Mouse (Mus musculus) liver, embryonic 12.5 days (tissue): Measurements from ENCODE around the gene Irf2. TPM values are rescaled to one million over a fixed set of nuclear protein-coding genes. Genes with fewer than 3 reads are reported as not detected.

Experiments used
- ATAC-seq: fragments of 200-750 bp; cut with Nextera tagmentation; 2 replicates; pipeline ENCODE4 v1.8.0; 2017; ENCODE audit warnings: moderate number of reproducible peaks, mild to moderate bottlenecking, moderate library complexity
- H3K27ac ChIP-seq: fragments of 300-500 bp; sonication (generic); 2 replicates; pipeline ENCODE4 v1.5.1; 2016; ENCODE audit warnings: mild to moderate bottlenecking
- H3K27me3 ChIP-seq: fragments of 300-500 bp; sonication (generic); replicated peaks from 2 replicates; pipeline ENCODE4 v1.6.1; 2016; ENCODE audit warnings: mild to moderate bottlenecking, moderate library complexity
- H3K36me3 ChIP-seq: fragments of 300-500 bp; sonication (generic); 2 replicates; pipeline ENCODE4 v1.6.1; 2016; ENCODE audit warnings: mild to moderate bottlenecking, moderate library complexity
- H3K4me1 ChIP-seq: fragments of 300-500 bp; sonication (generic); 2 replicates; pipeline ENCODE4 v1.6.1; 2016
- H3K4me2 ChIP-seq: fragments of 300-500 bp; sonication (generic); 2 replicates; pipeline ENCODE4 v1.6.1; 2016; ENCODE audit warnings: mild to moderate bottlenecking, moderate library complexity
- H3K4me3 ChIP-seq: fragments of 300-500 bp; sonication (generic); 2 replicates; pipeline ENCODE4 v1.5.1; 2016; ENCODE audit warnings: mild to moderate bottlenecking, moderate library complexity
- H3K9ac ChIP-seq: fragments of 300-500 bp; sonication (generic); 2 replicates; pipeline ENCODE4 v1.6.1; 2016; ENCODE audit warnings: mild to moderate bottlenecking, moderate library complexity
- H3K9me3 ChIP-seq: fragments of 300-500 bp; sonication (generic); replicated peaks from 2 replicates; pipeline ENCODE4 v1.6.1; 2016; ENCODE audit warnings: mild to moderate bottlenecking, moderate library complexity
- WGBS: fragments of 180-500 bp; shearing (Covaris S2); methylation state at CpG from one replicate; pipeline ENCODE4 v1.1.7; 2016; ENCODE audit not compliant: insufficient replicate concordance; 5-methylcytosine and 5-hydroxymethylcytosine counted together
- polyA plus RNA-seq: library from polyadenylated mRNA; unstranded; fragments of >200 nt; fragmentation: Nextera tagmentation; extraction: Ambion mirVana; gene quantifications from 2 replicates; pipeline ENCODE4 v1.2.1, GENCODE M21; 2016

Gene Irf2
- polyA plus RNA-seq, 1 experiment from 2014 or later = 14.8 TPM

DNA sequence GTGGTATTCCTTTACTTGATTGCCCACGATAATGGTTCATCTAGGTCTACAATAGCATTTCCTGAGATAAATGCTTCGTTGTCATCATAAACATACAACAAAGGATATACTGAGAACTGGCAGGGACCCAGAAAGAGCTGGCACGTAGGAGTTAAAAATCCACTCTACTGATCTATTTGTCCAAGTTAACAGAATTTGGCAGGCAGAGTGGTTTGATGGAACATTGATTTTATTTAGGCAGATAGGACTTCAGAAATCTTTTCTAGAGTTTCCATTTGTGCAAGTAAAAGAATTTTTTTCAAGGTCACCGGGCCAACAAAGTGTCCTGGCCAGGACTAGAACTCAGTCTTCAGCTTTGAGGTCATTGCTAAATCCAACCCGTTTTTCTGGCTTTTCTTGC lies 98.5 kb downstream of the Irf2 start:
- Histone ChIP-seq H3K36me3 (peaks cover 49% of the 10 kb centered on the region), H3K4me3 (no peak overlapping the region), H3K9ac (no peak overlapping the region), H3K27me3 (no peaks in the 10 kb centered on the region), H3K4me1 (peaks cover 13% of the 10 kb centered on the region), H3K27ac (no peak overlapping the region), H3K9me3 (no peaks in the 10 kb centered on the region), H3K4me2 (no peak overlapping the region)
- WGBS = 76% methylated on average over 5 of the region's 5 CpGs
- ATAC-seq = no peak

DNA sequence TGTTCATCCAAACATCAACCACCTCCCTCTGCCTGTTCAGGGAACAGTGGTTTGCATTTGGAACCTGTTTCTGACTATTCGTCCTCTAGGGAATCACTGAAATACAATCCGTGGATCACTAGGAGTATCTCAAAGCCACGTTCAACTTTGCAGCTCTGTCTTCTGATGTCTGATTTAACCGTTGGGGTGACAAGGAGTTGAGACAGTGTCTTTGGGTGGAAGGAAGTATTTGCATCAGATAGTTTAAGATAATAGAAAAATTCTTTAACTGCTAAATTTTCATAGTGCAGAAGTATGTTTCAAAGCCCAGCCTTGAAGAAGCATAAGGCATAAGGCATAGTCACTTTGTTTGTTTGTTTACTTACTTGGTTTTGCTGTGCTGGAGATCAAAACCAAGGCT lies 100.9 kb downstream of the Irf2 start:
- Histone ChIP-seq H3K27ac (no peak overlapping the region), H3K9ac (no peak overlapping the region), H3K9me3 (no peaks in the 10 kb centered on the region), H3K27me3 (no peaks in the 10 kb centered on the region), H3K36me3 (peaks cover 44% of the 10 kb centered on the region), H3K4me2 (no peak overlapping the region), H3K4me1 (peaks cover 31% of the 10 kb centered on the region), H3K4me3 (no peak overlapping the region)
- 64% methylated on average over 4 of the region's 4 CpGs for WGBS
- no peak for ATAC-seq

DNA sequence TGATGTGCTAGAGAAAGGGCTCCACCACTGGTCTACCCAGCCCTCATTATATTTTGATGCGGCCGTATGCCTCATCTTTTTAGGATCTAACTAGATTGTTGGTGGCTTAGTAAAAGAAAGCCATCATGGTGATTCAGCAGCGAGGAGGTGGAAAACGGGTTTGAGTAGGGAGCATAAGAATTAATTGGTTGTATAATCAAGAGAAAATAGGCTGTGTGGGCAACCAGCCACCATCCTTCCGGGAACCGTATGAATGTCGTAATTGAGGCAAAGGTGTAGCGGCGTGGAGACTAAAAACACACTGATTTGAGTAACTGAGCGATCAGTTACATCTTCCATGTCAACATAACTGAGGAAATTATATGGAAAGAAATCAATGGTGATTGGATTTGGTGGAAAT lies 101.3 kb downstream of the Irf2 start:
- H3K4me1 ChIP-seq = peaks cover 35% of the 10 kb centered on the region
- peaks cover 48% of the 10 kb centered on the region for H3K36me3 ChIP-seq
- no peak overlapping the region for H3K4me3 ChIP-seq
- no peak for ATAC-seq
- WGBS = 86% methylated on average over 10 of the region's 10 CpGs
- H3K9me3 ChIP-seq = no peaks in the 10 kb centered on the region
- no peak overlapping the region for H3K4me2 ChIP-seq
- no peak overlapping the region for H3K9ac ChIP-seq
- H3K27me3 ChIP-seq = no peaks in the 10 kb centered on the region
- H3K27ac ChIP-seq = no peak overlapping the region

GRCm38 (mm10) chr8:46842676-46843181 lies 103.2 kb downstream of the Irf2 start:
- H3K4me2 ChIP-seq = no peak overlapping the region
- H3K27me3 ChIP-seq = no peaks in the 10 kb centered on the region
- 23% methylated on average over 5 of the region's 5 CpGs for WGBS
- peak overlapping the region; percentile 47; the same call in 1 of the 2 replicates for H3K27ac ChIP-seq
- H3K36me3 ChIP-seq = peaks cover 52% of the 10 kb centered on the region
- H3K4me3 ChIP-seq = no peak overlapping the region
- H3K9me3 ChIP-seq = no peaks in the 10 kb centered on the region
- no peak for ATAC-seq
- peaks cover 38% of the 10 kb centered on the region for H3K4me1 ChIP-seq
- H3K9ac ChIP-seq = 0 out of 2 replicates have a peak overlapping the region, but pooled peaks have one; percentile 6

GRCm38 (mm10) chr8:46843855-46844254 lies 104.3 kb downstream of the Irf2 start:
- no peak overlapping the region for H3K9ac ChIP-seq
- H3K4me3 ChIP-seq = no peak overlapping the region
- no peaks in the 10 kb centered on the region for H3K27me3 ChIP-seq
- ATAC-seq = no peak
- H3K36me3 ChIP-seq = peaks cover 43% of the 10 kb centered on the region
- no peaks in the 10 kb centered on the region for H3K9me3 ChIP-seq
- peaks cover 41% of the 10 kb centered on the region for H3K4me1 ChIP-seq
- 78% methylated on average over 4 of the region's 4 CpGs for WGBS
- H3K4me2 ChIP-seq = no peak overlapping the region
- peak overlapping the region; percentile 46; the same call in 1 of the 2 replicates for H3K27ac ChIP-seq

- peak overlapping the region; percentile 46 for H3K27ac ChIP-seq
- H3K9me3 ChIP-seq = no peaks in the 10 kb centered on the region
- H3K4me2 ChIP-seq = peak overlapping the region; percentile 29; the same call in 1 of the 2 replicates
- H3K4me3 ChIP-seq = no peak overlapping the region
- H3K9ac ChIP-seq = no peak overlapping the region
- H3K36me3 ChIP-seq = peaks cover 37% of the 10 kb centered on the region
- peaks cover 46% of the 10 kb centered on the region for H3K4me1 ChIP-seq
- no peak for ATAC-seq
- 32% methylated on average over 3 of the region's 3 CpGs for WGBS
- H3K27me3 ChIP-seq = no peaks in the 10 kb centered on the region
These were observed 104.9 kb downstream of the Irf2 start for GRCm38 (mm10) chr8:46844371-46844973.

DNA sequence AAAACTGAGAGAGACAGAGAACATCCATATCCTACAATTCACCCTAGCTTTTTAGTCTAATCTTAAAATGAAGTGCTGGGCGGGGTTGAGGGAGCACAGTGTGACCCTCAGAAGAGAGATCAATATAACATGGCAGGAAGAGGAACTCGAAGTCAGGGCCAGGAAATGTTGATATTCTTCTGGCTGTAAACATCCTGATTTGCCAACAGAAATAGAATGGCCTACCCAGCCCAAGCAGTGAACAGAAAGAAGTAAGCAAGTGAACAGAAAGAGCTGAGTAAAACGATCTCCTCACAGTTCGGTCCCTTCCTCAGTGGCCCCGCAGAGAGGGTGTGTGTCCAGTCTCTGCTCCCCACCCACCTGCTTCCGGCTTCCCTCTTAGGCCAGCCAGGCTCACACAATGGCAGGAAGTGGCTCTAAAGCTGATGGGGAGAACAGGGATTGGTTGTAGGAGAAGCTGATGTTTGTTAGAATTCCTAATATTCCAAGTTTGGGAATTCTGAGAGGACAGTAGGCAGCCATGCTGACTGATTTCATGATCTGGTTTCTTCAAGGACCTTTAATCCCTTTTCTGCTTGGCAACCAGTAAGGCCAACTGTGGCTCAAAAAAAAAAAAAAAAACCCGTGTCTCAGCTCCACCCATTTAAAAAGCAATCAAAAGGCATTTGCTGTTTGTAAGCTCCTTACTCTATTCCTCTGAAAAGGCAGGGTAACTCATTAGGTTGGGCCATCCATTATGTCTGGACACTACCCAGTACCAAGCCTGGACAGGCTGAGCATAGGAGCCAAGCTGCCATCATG lies 105.6 kb downstream of the Irf2 start:
- H3K4me1 ChIP-seq = peaks cover 53% of the 10 kb centered on the region

GRCm38 (mm10) chr8:46845891-46846290 lies 106.4 kb downstream of the Irf2 start:
- H3K9me3 ChIP-seq = no peaks in the 10 kb centered on the region
- no peak overlapping the region for H3K4me3 ChIP-seq
- H3K27me3 ChIP-seq = no peaks in the 10 kb centered on the region
- ATAC-seq = no peak
- no peak overlapping the region for H3K4me2 ChIP-seq
- peaks cover 23% of the 10 kb centered on the region for H3K36me3 ChIP-seq
- H3K4me1 ChIP-seq = peaks cover 58% of the 10 kb centered on the region
- 79% methylated on average over 9 of the region's 9 CpGs for WGBS
- H3K9ac ChIP-seq = no peak overlapping the region
- peak overlapping the region; percentile 65 for H3K27ac ChIP-seq

More for the DNA sequence above, 105.6 kb downstream of the Irf2 start:
- Histone ChIP-seq H3K27ac (peak overlapping the region; percentile 65), H3K4me3 (no peak overlapping the region), H3K4me2 (peak overlapping the region; percentile 29; the same call in 1 of the 2 replicates), H3K27me3 (no peaks in the 10 kb centered on the region), H3K9me3 (no peaks in the 10 kb centered on the region), H3K9ac (no peak overlapping the region), H3K36me3 (peaks cover 30% of the 10 kb centered on the region)
- ATAC-seq = peak; percentile 63
- WGBS = 22% methylated on average over 7 of the region's 7 CpGs

GRCm38 (mm10) chr8:46846893-46847292 lies 107.4 kb downstream of the Irf2 start:
- Histone ChIP-seq H3K4me1 (peaks cover 63% of the 10 kb centered on the region), H3K9ac (no peak overlapping the region), H3K4me2 (no peak overlapping the region), H3K36me3 (peaks cover 23% of the 10 kb centered on the region), H3K9me3 (no peaks in the 10 kb centered on the region), H3K27ac (no peak overlapping the region), H3K4me3 (no peak overlapping the region), H3K27me3 (no peaks in the 10 kb centered on the region)
- WGBS = 91% methylated on average over 5 of the region's 5 CpGs
- ATAC-seq = no peak

DNA sequence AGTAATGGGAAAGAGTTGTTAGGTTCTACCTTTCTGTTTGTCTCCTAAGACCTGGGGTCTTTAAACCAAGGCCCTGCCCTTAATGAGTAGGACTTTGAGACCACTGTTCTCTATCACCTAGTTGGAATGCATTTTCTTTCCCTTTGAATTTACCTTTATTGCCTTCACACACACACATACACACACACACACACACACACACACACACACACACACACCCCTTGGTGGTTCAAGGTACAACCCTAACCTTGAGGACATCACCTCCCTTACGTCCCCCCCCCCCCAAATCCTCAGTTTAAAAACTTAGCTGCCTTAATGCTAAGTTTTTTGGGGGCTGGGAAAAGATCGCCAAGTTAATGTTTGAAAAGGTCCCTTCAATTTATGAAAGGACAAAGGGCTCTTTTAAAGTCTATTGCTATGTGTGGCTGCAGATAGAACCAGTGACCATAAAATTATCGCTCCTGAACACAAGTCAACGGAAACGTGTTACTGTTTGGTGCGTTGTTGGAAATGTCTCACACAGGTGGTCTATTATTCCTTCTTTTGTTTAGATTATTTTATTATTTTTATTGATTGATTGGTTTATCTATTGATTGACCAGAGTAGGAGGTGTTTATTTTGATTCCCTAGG lies 108.6 kb downstream of the Irf2 start:
- Histone ChIP-seq H3K9ac (no peak overlapping the region), H3K4me1 (peaks cover 59% of the 10 kb centered on the region), H3K4me3 (no peak overlapping the region), H3K4me2 (no peak overlapping the region), H3K9me3 (no peaks in the 10 kb centered on the region), H3K36me3 (peaks cover 23% of the 10 kb centered on the region), H3K27me3 (no peaks in the 10 kb centered on the region), H3K27ac (no peak overlapping the region)
- ATAC-seq = no peak
- 74% methylated on average over 6 of the region's 6 CpGs for WGBS

DNA sequence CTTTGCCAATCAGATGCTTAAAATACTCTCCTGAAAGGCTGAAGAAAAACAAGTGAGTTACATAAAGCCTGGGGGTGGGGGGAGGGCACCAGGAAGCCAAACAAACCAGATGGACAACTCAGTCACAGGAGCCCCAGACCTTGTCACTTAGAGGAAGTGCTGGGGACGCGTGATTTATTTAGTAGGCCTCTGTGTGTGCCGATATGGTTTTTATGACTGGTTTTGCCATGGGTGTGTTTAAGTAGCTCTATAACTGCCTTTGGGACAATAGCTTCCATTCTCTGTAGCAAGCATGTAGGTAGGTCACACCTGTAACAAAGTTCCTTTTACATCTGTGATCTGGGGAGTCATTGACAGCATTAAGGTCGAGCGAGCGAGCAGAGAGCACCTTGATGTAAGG lies 109.4 kb downstream of the Irf2 start:
- H3K4me2 ChIP-seq = no peak overlapping the region
- peaks cover 23% of the 10 kb centered on the region for H3K36me3 ChIP-seq
- peaks cover 55% of the 10 kb centered on the region for H3K4me1 ChIP-seq
- no peak overlapping the region for H3K9ac ChIP-seq
- no peaks in the 10 kb centered on the region for H3K9me3 ChIP-seq
- no peak overlapping the region for H3K27ac ChIP-seq
- no peak overlapping the region for H3K4me3 ChIP-seq
- no peak for ATAC-seq
- H3K27me3 ChIP-seq = no peaks in the 10 kb centered on the region
- WGBS = 34% methylated on average over 6 of the region's 6 CpGs

- 25% methylated on average over 2 of the region's 2 CpGs for WGBS
- Histone ChIP-seq H3K4me1 (peaks cover 50% of the 10 kb centered on the region), H3K4me2 (no peak overlapping the region), H3K4me3 (no peak overlapping the region), H3K9me3 (no peaks in the 10 kb centered on the region), H3K36me3 (peaks cover 21% of the 10 kb centered on the region), H3K9ac (no peak overlapping the region), H3K27me3 (no peaks in the 10 kb centered on the region), H3K27ac (no peak overlapping the region)
- no peak for ATAC-seq
These were observed 109.9 kb downstream of the Irf2 start for GRCm38 (mm10) chr8:46849458-46849857.
